29 mouse cellular contexts compared by ENCODE assay signal in the genomic region with DNA sequence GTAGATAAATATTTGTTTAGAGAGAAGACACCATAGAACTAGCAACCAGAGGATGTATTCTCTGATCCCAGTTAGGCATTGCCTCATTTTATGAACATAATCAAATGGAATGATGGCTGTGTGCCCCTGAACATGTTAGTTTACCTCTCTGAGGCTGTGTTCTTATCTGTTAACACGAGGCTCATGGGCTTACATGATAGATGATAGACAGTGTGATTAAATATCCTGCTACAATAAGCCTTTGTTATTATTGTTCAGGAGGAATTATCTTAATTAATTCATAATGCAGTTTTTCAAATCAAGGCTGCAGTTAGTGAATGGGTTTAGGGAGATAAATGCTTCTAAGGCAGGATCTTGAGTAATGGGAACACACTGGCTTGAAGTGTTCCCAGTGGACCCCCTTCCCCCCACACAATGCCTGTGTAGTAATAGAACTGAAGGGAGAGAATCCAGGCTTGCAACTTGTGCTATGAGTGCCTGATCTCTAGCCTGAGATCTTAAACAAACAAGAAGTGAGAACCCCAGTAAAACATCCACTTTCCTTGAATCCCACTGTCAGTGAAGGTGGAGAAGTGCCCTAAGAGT. TPM values are rescaled to one million over a fixed set of nuclear protein-coding genes. Genes with fewer than 3 reads are reported as not detected.
DNase-seq lines count a peak whose midpoint lies in the region; ATAC-seq and TF ChIP-seq lines count a peak whose summit lies in the region.
"Had no signal": no experiment of that assay in that cellular context is flagged by ENCODE, and none has a peak within 500 bp of the region (broad histone marks: within the 10 kb centered on the region; RNA-seq: fewer than 3 reads in every experiment).

No protein-coding gene starts in this region.

- no peak for DNase-seq in hindbrain, embryonic 10.5 days (ENCODE audit: low spot score)
- DNase-seq in midbrain, embryonic 11.5 days (ENCODE audit: low spot score, missing footprints), result peak; percentile 67
- no peak for DNase-seq in midbrain, postnatal 0 days (ENCODE audit: low spot score)
- peak; percentile 17 for DNase-seq in retina, postnatal 1 day
- no peak for DNase-seq in retina, embryonic 14.5 days (ENCODE audit: low spot score)
- DNase-seq in T-cell, adult 2 months (ENCODE audit: low spot score), result no peak
- DNase-seq: adrenal gland, adult 2 months; adrenal gland, postnatal 10 days; adrenal gland, postnatal 25 days; B cell, adult 2 months; cerebellum, adult 11 months; cerebellum, adult 18-20 months; cerebellum, adult 8-10 months; cerebellum, adult 9-11 months; cerebellum, postnatal 14 days; cerebellum, postnatal 36 days; embryo, embryonic 11 days had no signal

- H3K36me3 ChIP-seq in hindbrain, embryonic 13.5 days, result no peaks in the 10 kb centered on the region
- no peaks in the 10 kb centered on the region for H3K36me3 ChIP-seq in hindbrain, embryonic 10.5 days
- H3K36me3 ChIP-seq in midbrain, embryonic 11.5 days (ENCODE audit: control insufficient read depth, insufficient read depth, low read length), result no peaks in the 10 kb centered on the region
- no peaks in the 10 kb centered on the region for H3K36me3 ChIP-seq in midbrain, postnatal 0 days (ENCODE audit: insufficient read depth, low read length)
- H3K36me3 ChIP-seq in neural tube, embryonic 15.5 days, result no peaks in the 10 kb centered on the region
- H3K36me3 ChIP-seq: embryonic facial prominence, embryonic 13.5 days; embryonic facial prominence, embryonic 15.5 days; forebrain, embryonic 10.5 days; forebrain, embryonic 12.5 days; G1E had no signal

- H3K4me1 ChIP-seq in hindbrain, embryonic 13.5 days (replicated peaks), result peaks cover 21% of the 10 kb centered on the region; the same call in 1 of the 2 replicates
- peaks cover 13% of the 10 kb centered on the region for H3K4me1 ChIP-seq in hindbrain, embryonic 10.5 days (replicated peaks)
- H3K4me1 ChIP-seq in midbrain, embryonic 11.5 days (ENCODE audit: control insufficient read depth, insufficient read depth, low read length), result 0 out of 2 replicates have a peak, but pooled peaks cover 6% of the 10 kb centered on the region
- H3K4me1 ChIP-seq in midbrain, postnatal 0 days (ENCODE audit: insufficient read depth, low read length), result no peaks in the 10 kb centered on the region
- H3K4me1 ChIP-seq in neural tube, embryonic 15.5 days, result peaks cover 21% of the 10 kb centered on the region
- H3K4me1 ChIP-seq: embryonic facial prominence, embryonic 15.5 days had no signal

- H3K27me3 ChIP-seq in hindbrain, embryonic 13.5 days, result no peaks in the 10 kb centered on the region
- no peaks in the 10 kb centered on the region for H3K27me3 ChIP-seq in hindbrain, embryonic 10.5 days (ENCODE audit: insufficient read depth, poor library complexity, severe bottlenecking)
- no peaks in the 10 kb centered on the region for H3K27me3 ChIP-seq in midbrain, embryonic 11.5 days (ENCODE audit: control insufficient read depth, insufficient read depth, low read length)
- no peaks in the 10 kb centered on the region for H3K27me3 ChIP-seq in midbrain, postnatal 0 days (ENCODE audit: insufficient read depth, low read length)
- no peaks in the 10 kb centered on the region for H3K27me3 ChIP-seq in neural tube, embryonic 15.5 days (replicated peaks)
- H3K27me3 ChIP-seq: CH12.LX; embryonic facial prominence, embryonic 13.5 days; embryonic facial prominence, embryonic 15.5 days; forebrain, embryonic 12.5 days; Patski had no signal

- WGBS in hindbrain, embryonic 13.5 days, result 23% methylated on average over 1 of the region's 1 CpGs
- 84% methylated on average over 1 of the region's 1 CpGs for WGBS in hindbrain, embryonic 10.5 days
- 64% methylated on average over 1 of the region's 1 CpGs for WGBS in midbrain, embryonic 11.5 days
- 37% methylated on average over 1 of the region's 1 CpGs for WGBS in midbrain, postnatal 0 days
- WGBS in neural tube, embryonic 15.5 days, result 35% methylated on average over 1 of the region's 1 CpGs

- no peak overlapping the region for H3K27ac ChIP-seq in hindbrain, embryonic 13.5 days
- H3K27ac ChIP-seq in hindbrain, embryonic 10.5 days, result no peak overlapping the region
- H3K27ac ChIP-seq in midbrain, embryonic 11.5 days (ENCODE audit: low read depth, low read length), result no peak overlapping the region
- H3K27ac ChIP-seq in midbrain, postnatal 0 days (ENCODE audit: low read depth, low read length), result no peak overlapping the region
- no peak overlapping the region for H3K27ac ChIP-seq in neural tube, embryonic 15.5 days (replicated peaks)
- H3K27ac ChIP-seq: embryonic facial prominence, embryonic 13.5 days; embryonic facial prominence, embryonic 15.5 days; forebrain, embryonic 10.5 days; forebrain, embryonic 12.5 days had no signal

- H3K4me3 ChIP-seq in hindbrain, embryonic 13.5 days, result no peak overlapping the region
- H3K4me3 ChIP-seq in hindbrain, embryonic 10.5 days, result no peak overlapping the region
- no peak overlapping the region for H3K4me3 ChIP-seq in midbrain, embryonic 11.5 days (ENCODE audit: low read depth, low read length)
- H3K4me3 ChIP-seq in midbrain, postnatal 0 days (ENCODE audit: low read depth, low read length), result no peak overlapping the region
- H3K4me3 ChIP-seq in neural tube, embryonic 15.5 days (replicated peaks), result no peak overlapping the region
- H3K4me3 ChIP-seq: embryonic facial prominence, embryonic 13.5 days; embryonic facial prominence, embryonic 15.5 days; erythroblast, embryonic 14.5 days; forebrain, embryonic 10.5 days; forebrain, embryonic 12.5 days had no signal

- H3K4me2 ChIP-seq in hindbrain, embryonic 13.5 days, result no peak overlapping the region
- H3K4me2 ChIP-seq in midbrain, embryonic 11.5 days, result no peak overlapping the region
- H3K4me2 ChIP-seq in midbrain, postnatal 0 days (ENCODE audit: low read depth, low read length, poor library complexity, severe bottlenecking), result no peak overlapping the region
- H3K4me2 ChIP-seq in neural tube, embryonic 15.5 days, result no peak overlapping the region
- H3K4me2 ChIP-seq: embryonic facial prominence, embryonic 13.5 days; embryonic facial prominence, embryonic 15.5 days; forebrain, embryonic 12.5 days had no signal

- no peaks in the 10 kb centered on the region for H3K9me3 ChIP-seq in hindbrain, embryonic 13.5 days
- no peaks in the 10 kb centered on the region for H3K9me3 ChIP-seq in hindbrain, embryonic 10.5 days
- no peaks in the 10 kb centered on the region for H3K9me3 ChIP-seq in midbrain, embryonic 11.5 days (ENCODE audit: control insufficient read depth, low read length)
- H3K9me3 ChIP-seq in midbrain, postnatal 0 days (ENCODE audit: low read length), result no peaks in the 10 kb centered on the region
- no peaks in the 10 kb centered on the region for H3K9me3 ChIP-seq in neural tube, embryonic 15.5 days (replicated peaks)
- H3K9me3 ChIP-seq: embryonic facial prominence, embryonic 13.5 days; embryonic facial prominence, embryonic 15.5 days; forebrain, embryonic 10.5 days; forebrain, embryonic 12.5 days; G1E had no signal

- TF ChIP-seq CTCF in midbrain, postnatal 0 days (IDR thresholded peaks at IDR 0.05), result no peak

- no peak overlapping the region for H3K9ac ChIP-seq in hindbrain, embryonic 13.5 days
- no peak overlapping the region for H3K9ac ChIP-seq in midbrain, embryonic 11.5 days (ENCODE audit: low read length)
- H3K9ac ChIP-seq in midbrain, postnatal 0 days (replicated peaks; ENCODE audit: low read length, poor library complexity, severe bottlenecking), result no peak overlapping the region
- no peak overlapping the region for H3K9ac ChIP-seq in neural tube, embryonic 15.5 days (replicated peaks)
- H3K9ac ChIP-seq: embryonic facial prominence, embryonic 13.5 days; embryonic facial prominence, embryonic 15.5 days; forebrain, embryonic 12.5 days had no signal

- peak; percentile 73; the same call in 1 of the 2 replicates for ATAC-seq in hindbrain, embryonic 13.5 days (ENCODE audit: low FRiP score)
- ATAC-seq in midbrain, embryonic 11.5 days (ENCODE audit: low FRiP score), result no peak
- ATAC-seq in midbrain, postnatal 0 days (ENCODE audit: low FRiP score), result no peak
- peak; percentile 76 for ATAC-seq in neural tube, embryonic 15.5 days (ENCODE audit: low FRiP score)
- ATAC-seq: CD4-positive, CD25-positive, alpha-beta regulatory T cell, adult 4 months; forebrain, embryonic 14.5 days; Patski had no signal

RNA-seq across cellular contexts. Expression of gene Magi3, which starts 54.6 kb away (rescaled TPM):
- polyA plus RNA-seq in hindbrain, embryonic 13.5 days (2015; fragmentation: Nextera tagmentation; extraction: Ambion mirVana), result 6.2 TPM in 2 replicates
- 3.8 and 5.1 TPM in 2 replicates for polyA plus RNA-seq in hindbrain, embryonic 10.5 days (2016; fragmentation: Nextera tagmentation; extraction: Ambion mirVana)
- 4.2 and 5.0 TPM in 2 replicates for polyA plus RNA-seq in midbrain, embryonic 11.5 days (2014; fragmentation: Nextera tagmentation; extraction: Ambion mirVana)
- total RNA-seq in midbrain, postnatal 0 days (2014; rRNA removed), result 17.0 and 23.8 TPM in 2 replicates
- 2.6 and 3.1 TPM in 2 replicates for polyA plus RNA-seq in midbrain, postnatal 0 days (2015; fragmentation: Nextera tagmentation; extraction: Ambion mirVana)
- 6.2 and 6.7 TPM in 2 replicates for polyA plus RNA-seq in neural tube, embryonic 15.5 days (2015; fragmentation: Nextera tagmentation; extraction: Ambion mirVana)
- polyA plus RNA-seq: G1E had no signal

Comparison
In these comparisons a context has a peak if more than half of its experiments do, and no peak if none do; other contexts are left out.
1. DNase-seq: peak in midbrain, embryonic 11.5 days (single experiment) and retina, postnatal 1 day (single experiment); none in hindbrain, embryonic 10.5 days (single experiment), midbrain, postnatal 0 days (single experiment), retina, embryonic 14.5 days (single experiment) and T-cell, adult 2 months (single experiment).
2. ATAC-seq: peak in hindbrain, embryonic 13.5 days (single experiment) and neural tube, embryonic 15.5 days (single experiment); none in midbrain, embryonic 11.5 days (single experiment) and midbrain, postnatal 0 days (single experiment).